Mouse (Mus musculus) cortical plate, adult 2 months (tissue): ENCODE results near the gene Fcrlb.

ENCODE experiments used
- CTCF ChIP-seq: fragments of 200-500 bp; IDR thresholded peaks from 2 replicates; pipeline ENCODE4 v1.5.1; 2011; ENCODE audit warnings: mild to moderate bottlenecking, control low read depth, low read length; ENCODE audit not compliant: insufficient read depth; ENCODE audit errors: extremely low read depth
- POLR2A ChIP-seq: fragments of 200-500 bp; IDR thresholded peaks from 2 replicates; pipeline ENCODE4 v1.6.1; 2011; ENCODE audit warnings: mild to moderate bottlenecking, low read length, control low read depth; ENCODE audit not compliant: insufficient read depth; ENCODE audit errors: extremely low read depth

DNA sequence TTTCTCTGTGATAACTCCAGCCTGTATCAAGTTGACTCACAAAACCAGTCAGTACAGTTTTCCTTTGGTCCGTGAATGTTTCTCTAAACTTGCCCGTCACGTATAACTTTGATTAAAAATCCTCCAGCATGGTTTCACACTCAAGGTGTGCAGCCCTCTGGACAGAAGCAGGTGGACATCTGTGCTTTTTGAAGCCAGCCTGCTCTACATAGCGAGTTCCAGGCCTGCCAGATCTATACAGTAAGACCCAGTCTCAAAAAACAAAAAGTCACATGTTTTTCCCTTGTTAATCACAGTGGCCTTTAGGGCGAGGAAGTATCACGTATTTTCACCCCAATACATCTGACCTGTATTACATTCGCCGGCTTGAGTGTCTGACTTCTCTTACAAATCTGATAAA is 28.4 kb downstream of the Fcrlb start:
- no peak for TF ChIP-seq CTCF
- no peak for TF ChIP-seq POLR2A
